Mouse (Mus musculus): ENCODE data around the gene Fgfr2. TPM values are rescaled to one million over a fixed set of nuclear protein-coding genes. Genes with fewer than 3 reads are reported as not detected.

Fgfr2 gene
- polyA plus RNA-seq, 1 experiment from 2014 or later = 92.0 TPM

DNA sequence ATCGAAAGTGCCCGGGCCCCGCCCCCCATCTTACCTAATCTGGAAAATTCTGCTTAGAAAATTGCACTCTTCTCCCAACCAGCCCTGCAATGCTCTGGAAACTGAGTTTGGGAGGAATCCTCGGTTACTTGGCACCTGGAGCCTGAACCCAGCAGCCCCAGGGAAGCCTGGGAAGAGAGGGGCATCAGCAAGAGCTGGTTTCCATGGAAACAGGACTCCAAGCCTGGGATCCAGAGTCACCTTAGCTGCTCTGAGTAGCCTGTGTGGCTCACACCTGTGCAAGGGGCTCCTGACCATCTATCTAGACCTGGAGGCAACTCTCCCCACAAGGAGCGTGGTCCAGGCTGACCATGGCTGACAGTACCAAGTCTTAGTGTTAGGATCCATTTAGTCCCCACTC is 912.5 kb downstream of the Fgfr2 start:
- Histone ChIP-seq H3K4me2 (no peak overlapping the region), H3K36me3 (ENCODE audit: control insufficient read depth, insufficient read depth, low read length) (no peaks in the 10 kb centered on the region), H3K9me3 (ENCODE audit: control insufficient read depth, low read length) (no peaks in the 10 kb centered on the region), H3K27ac (ENCODE audit: low read depth, low read length) (no peak overlapping the region), H3K9ac (ENCODE audit: low read length) (no peak overlapping the region), H3K4me3 (ENCODE audit: low read depth, low read length) (no peak overlapping the region), H3K4me1 (ENCODE audit: control insufficient read depth, insufficient read depth, low read length) (no peaks in the 10 kb centered on the region), H3K27me3 (ENCODE audit: control insufficient read depth, insufficient read depth, low read length) (no peaks in the 10 kb centered on the region)
- DNase-seq (ENCODE audit: low spot score, missing footprints) = no peak
- 82% methylated on average over 5 of the region's 5 CpGs for WGBS
- ATAC-seq (ENCODE audit: low FRiP score) = no peak

DNA sequence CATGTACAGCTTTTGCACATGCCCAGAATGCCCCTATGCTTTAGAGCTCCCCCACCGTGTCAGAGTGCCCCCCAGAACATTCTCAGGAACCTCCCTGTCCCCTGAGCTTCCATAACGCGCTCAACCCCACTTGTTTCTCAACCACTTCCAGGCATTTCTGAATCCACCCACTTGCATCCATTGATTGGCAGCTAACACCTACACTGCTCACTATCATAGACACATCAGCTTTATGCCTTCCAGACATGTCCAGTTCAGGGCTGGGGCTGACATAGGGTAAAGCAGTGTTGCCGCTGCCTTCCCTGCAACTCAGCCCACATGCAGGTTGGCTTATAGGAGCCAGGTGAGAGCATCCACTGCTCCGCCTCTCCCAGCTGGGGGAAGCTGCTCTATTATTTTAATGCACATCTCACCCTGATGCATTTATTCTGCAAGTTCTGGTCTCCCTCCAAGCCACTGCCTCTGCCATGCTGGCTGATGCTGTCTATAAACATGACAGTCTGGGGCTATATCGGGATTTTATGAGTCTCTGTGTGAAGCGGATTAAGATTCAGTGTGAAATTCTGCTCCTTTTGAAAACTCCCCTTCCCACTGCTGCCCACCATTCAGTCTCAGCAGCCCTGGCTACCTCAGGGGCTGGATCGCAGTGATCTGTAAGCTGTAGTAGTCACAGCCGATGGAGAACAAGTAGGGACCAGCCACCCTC is 914.1 kb downstream of the Fgfr2 start:
- no peaks in the 10 kb centered on the region for H3K27me3 ChIP-seq (ENCODE audit: control insufficient read depth, insufficient read depth, low read length)
- H3K9me3 ChIP-seq (ENCODE audit: control insufficient read depth, low read length) = no peaks in the 10 kb centered on the region
- DNase-seq (ENCODE audit: low spot score, missing footprints) = peak; percentile 60
- H3K4me2 ChIP-seq = no peak overlapping the region
- no peaks in the 10 kb centered on the region for H3K36me3 ChIP-seq (ENCODE audit: control insufficient read depth, insufficient read depth, low read length)
- H3K27ac ChIP-seq (ENCODE audit: low read depth, low read length) = no peak overlapping the region
- no peak overlapping the region for H3K9ac ChIP-seq (ENCODE audit: low read length)
- 76% methylated on average over 9 of the region's 9 CpGs for WGBS
- no peaks in the 10 kb centered on the region for H3K4me1 ChIP-seq (ENCODE audit: control insufficient read depth, insufficient read depth, low read length)
- ATAC-seq (ENCODE audit: low FRiP score) = no peak
- no peak overlapping the region for H3K4me3 ChIP-seq (ENCODE audit: low read depth, low read length)

DNA sequence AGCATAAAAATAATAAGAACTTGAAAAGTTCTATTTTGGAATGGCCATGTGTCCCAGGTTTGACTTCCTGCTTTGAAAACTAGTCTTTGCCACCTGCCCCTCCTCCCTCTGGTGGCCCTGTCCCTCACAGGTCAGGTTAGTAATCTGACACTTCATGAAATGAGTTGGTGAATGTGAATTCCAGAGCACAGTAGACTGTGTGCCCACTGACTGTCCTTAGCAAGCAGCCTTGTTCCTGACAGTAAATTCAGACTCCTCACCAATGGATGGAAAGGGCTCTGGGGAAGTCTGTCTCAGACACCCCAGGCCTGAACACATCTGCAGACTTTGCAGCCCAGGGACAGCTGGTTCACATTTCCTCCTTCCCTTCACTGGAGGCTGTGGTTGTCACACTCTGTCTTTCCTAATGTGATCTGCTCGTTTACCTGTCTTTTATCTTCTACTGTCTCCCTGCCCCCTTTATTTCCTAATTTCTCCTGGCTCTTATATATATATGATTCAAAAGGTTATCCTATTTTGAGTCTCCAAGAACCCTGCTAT is 919.0 kb downstream of the Fgfr2 start:
- H3K4me3 ChIP-seq (ENCODE audit: low read depth, low read length) = no peak overlapping the region
- ATAC-seq (ENCODE audit: low FRiP score) (no peak), DNase-seq (ENCODE audit: low spot score, missing footprints) (no peak)
- no peaks in the 10 kb centered on the region for H3K4me1 ChIP-seq (ENCODE audit: control insufficient read depth, insufficient read depth, low read length)
- H3K9me3 ChIP-seq (ENCODE audit: control insufficient read depth, low read length) = no peaks in the 10 kb centered on the region
- H3K36me3 ChIP-seq (ENCODE audit: control insufficient read depth, insufficient read depth, low read length) = no peaks in the 10 kb centered on the region
- no peak overlapping the region for H3K27ac ChIP-seq (ENCODE audit: low read depth, low read length)
- H3K27me3 ChIP-seq (ENCODE audit: control insufficient read depth, insufficient read depth, low read length) = no peaks in the 10 kb centered on the region
- no peak overlapping the region for H3K4me2 ChIP-seq
- no peak overlapping the region for H3K9ac ChIP-seq (ENCODE audit: low read length)
- 60% methylated on average over 1 of the region's 1 CpGs for WGBS

DNA sequence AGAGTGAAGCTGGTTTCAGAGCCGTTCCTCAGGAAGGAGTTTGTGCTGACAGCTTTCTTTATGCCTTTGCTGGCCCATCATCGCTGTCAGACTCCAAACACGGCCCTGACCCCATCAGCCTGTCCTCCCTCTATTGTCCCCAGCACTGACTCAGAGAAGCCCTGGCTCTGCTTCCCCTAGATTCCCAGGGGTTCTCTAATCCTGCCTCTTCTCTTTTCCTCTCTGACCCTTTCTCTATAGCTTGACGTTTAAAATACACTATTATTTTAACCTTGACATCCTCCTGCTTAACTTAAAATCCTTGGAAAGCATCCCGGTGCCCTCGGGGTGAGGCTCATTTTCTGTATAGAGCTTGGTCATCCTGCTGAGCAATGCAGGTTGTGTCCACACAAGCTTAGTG is 923.5 kb downstream of the Fgfr2 start:
- no peaks in the 10 kb centered on the region for H3K9me3 ChIP-seq (ENCODE audit: control insufficient read depth, low read length)
- no peaks in the 10 kb centered on the region for H3K4me1 ChIP-seq (ENCODE audit: control insufficient read depth, insufficient read depth, low read length)
- no peak overlapping the region for H3K9ac ChIP-seq (ENCODE audit: low read length)
- no peak for ATAC-seq (ENCODE audit: low FRiP score)
- DNase-seq (ENCODE audit: low spot score, missing footprints) = peak; percentile 69
- no peak overlapping the region for H3K4me3 ChIP-seq (ENCODE audit: low read depth, low read length)
- no peak overlapping the region for H3K27ac ChIP-seq (ENCODE audit: low read depth, low read length)
- H3K36me3 ChIP-seq (ENCODE audit: control insufficient read depth, insufficient read depth, low read length) = no peaks in the 10 kb centered on the region
- WGBS = 34% methylated on average over 6 of the region's 6 CpGs
- no peak overlapping the region for H3K4me2 ChIP-seq
- no peaks in the 10 kb centered on the region for H3K27me3 ChIP-seq (ENCODE audit: control insufficient read depth, insufficient read depth, low read length)

DNA sequence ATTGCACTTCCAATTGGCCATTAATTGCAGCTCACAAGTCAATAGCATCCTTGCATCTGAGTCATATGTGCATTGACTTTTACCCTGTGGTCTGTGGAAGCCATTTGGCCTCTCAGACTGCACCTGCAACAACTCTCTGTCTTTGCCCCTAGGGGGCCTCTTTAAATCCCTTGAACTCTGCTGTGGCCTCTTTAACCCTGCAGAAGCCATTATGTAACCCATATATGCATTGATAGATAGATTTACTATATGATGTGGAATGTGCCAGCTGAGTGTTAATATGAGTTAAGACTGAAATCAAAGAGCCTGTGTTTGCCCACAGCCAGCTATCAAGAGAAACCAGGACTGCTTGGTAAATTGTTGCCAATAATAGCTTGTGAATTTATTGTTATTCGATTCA is 924.3 kb downstream of the Fgfr2 start:
- Histone ChIP-seq H3K9me3 (ENCODE audit: control insufficient read depth, low read length) (no peaks in the 10 kb centered on the region), H3K27me3 (ENCODE audit: control insufficient read depth, insufficient read depth, low read length) (no peaks in the 10 kb centered on the region), H3K4me2 (no peak overlapping the region), H3K4me1 (ENCODE audit: control insufficient read depth, insufficient read depth, low read length) (no peaks in the 10 kb centered on the region), H3K36me3 (ENCODE audit: control insufficient read depth, insufficient read depth, low read length) (no peaks in the 10 kb centered on the region), H3K27ac (ENCODE audit: low read depth, low read length) (no peak overlapping the region), H3K4me3 (ENCODE audit: low read depth, low read length) (no peak overlapping the region), H3K9ac (ENCODE audit: low read length) (no peak overlapping the region)
- no peak for ATAC-seq (ENCODE audit: low FRiP score)
- WGBS = 96% methylated on average over 1 of the region's 1 CpGs
- DNase-seq (ENCODE audit: low spot score, missing footprints) = peak; percentile 71

DNA sequence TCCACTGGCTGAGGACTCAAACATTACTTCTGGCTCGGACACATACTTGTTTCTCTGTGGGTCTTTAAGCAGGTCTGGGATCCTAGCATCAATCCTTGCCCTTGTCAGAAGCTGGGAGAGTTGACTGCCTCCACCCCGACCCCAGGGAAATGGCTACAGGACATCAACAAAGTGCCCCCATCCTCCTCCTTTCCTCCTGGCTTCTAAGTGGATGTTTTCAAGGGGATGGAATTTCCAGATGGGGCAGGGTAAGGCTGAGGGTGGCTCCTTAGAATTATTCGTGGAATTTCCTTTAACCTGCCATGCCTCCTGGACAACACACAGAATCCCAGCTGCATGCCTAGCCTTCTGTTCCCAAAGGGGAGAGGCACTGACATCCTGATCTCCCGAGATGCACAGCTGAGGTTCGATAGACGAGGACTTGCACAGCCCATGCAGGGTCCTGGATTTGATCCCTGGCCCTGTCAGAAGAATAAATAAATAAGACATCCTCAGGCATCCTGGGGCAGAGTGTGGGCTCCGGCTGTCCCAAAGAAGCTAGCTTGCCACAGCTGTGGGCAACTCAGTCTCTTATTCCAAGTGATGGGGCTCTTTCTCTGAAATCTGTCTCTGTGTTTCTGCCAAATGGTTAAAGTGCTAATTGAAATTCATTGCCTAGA is 925.2 kb downstream of the Fgfr2 start:
- ATAC-seq (ENCODE audit: low FRiP score) (no peak), DNase-seq (ENCODE audit: low spot score, missing footprints) (peak; percentile 59)
- H3K4me1 ChIP-seq (ENCODE audit: control insufficient read depth, insufficient read depth, low read length) = no peaks in the 10 kb centered on the region
- H3K4me3 ChIP-seq (ENCODE audit: low read depth, low read length) = no peak overlapping the region
- no peak overlapping the region for H3K9ac ChIP-seq (ENCODE audit: low read length)
- WGBS = 66% methylated on average over 7 of the region's 7 CpGs
- no peaks in the 10 kb centered on the region for H3K27me3 ChIP-seq (ENCODE audit: control insufficient read depth, insufficient read depth, low read length)
- H3K27ac ChIP-seq (ENCODE audit: low read depth, low read length) = no peak overlapping the region
- H3K36me3 ChIP-seq (ENCODE audit: control insufficient read depth, insufficient read depth, low read length) = no peaks in the 10 kb centered on the region
- H3K9me3 ChIP-seq (ENCODE audit: control insufficient read depth, low read length) = no peaks in the 10 kb centered on the region
- no peak overlapping the region for H3K4me2 ChIP-seq

DNA sequence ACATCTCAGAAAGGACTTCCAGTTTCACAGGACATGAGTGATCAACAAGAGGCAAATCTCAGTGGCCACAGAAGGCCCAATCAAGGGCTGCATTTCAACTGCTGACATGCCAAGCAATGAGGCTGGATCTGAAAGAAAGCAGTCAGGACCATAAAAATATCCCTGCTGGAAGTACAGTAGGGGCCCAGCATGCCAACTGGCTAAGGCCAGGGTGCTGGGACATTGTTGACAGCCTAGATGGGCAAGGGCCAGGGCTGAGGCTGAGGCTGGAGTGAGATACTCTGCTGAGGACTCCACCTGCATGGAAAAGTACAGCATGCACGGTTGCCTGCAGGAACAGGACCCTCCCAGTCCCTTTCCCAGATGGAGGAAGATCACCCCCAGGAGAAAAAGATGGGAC is 926.6 kb downstream of the Fgfr2 start:
- ATAC-seq (ENCODE audit: low FRiP score) = no peak
- no peak overlapping the region for H3K9ac ChIP-seq (ENCODE audit: low read length)
- H3K27me3 ChIP-seq (ENCODE audit: control insufficient read depth, insufficient read depth, low read length) = no peaks in the 10 kb centered on the region
- H3K36me3 ChIP-seq (ENCODE audit: control insufficient read depth, insufficient read depth, low read length) = no peaks in the 10 kb centered on the region
- DNase-seq (ENCODE audit: low spot score, missing footprints) = peak; percentile 31
- 93% methylated on average over 1 of the region's 1 CpGs for WGBS
- no peak overlapping the region for H3K4me3 ChIP-seq (ENCODE audit: low read depth, low read length)
- H3K4me1 ChIP-seq (ENCODE audit: control insufficient read depth, insufficient read depth, low read length) = no peaks in the 10 kb centered on the region
- H3K9me3 ChIP-seq (ENCODE audit: control insufficient read depth, low read length) = no peaks in the 10 kb centered on the region
- H3K27ac ChIP-seq (ENCODE audit: low read depth, low read length) = no peak overlapping the region
- H3K4me2 ChIP-seq = no peak overlapping the region

DNA sequence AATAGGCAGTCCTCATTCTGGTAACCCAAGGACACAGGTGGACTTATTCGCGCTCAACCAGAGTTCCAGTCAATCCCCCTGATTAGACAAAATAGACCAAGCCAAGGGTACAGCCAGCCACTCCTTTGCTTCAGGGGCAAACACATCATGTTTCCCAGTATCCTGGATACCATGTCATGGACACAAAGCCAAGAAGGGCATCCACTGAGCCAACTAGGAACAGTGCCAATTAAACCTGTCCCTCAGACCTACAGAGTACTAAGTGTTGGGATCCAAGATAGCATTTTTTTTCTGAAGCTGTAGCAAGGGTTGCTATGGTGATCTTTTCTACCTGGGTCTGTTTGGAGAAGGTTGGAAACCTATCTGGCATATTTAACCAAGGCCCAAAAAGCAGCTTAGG is 929.5 kb downstream of the Fgfr2 start:
- Histone ChIP-seq H3K36me3 (ENCODE audit: control insufficient read depth, insufficient read depth, low read length) (no peaks in the 10 kb centered on the region), H3K9ac (ENCODE audit: low read length) (no peak overlapping the region), H3K4me2 (no peak overlapping the region), H3K9me3 (ENCODE audit: control insufficient read depth, low read length) (no peaks in the 10 kb centered on the region), H3K4me3 (ENCODE audit: low read depth, low read length) (no peak overlapping the region), H3K27me3 (ENCODE audit: control insufficient read depth, insufficient read depth, low read length) (no peaks in the 10 kb centered on the region), H3K4me1 (ENCODE audit: control insufficient read depth, insufficient read depth, low read length) (no peaks in the 10 kb centered on the region), H3K27ac (ENCODE audit: low read depth, low read length) (no peak overlapping the region)
- ATAC-seq (ENCODE audit: low FRiP score) (no peak), DNase-seq (ENCODE audit: low spot score, missing footprints) (peak; percentile 21)
- 95% methylated on average over 2 of the region's 2 CpGs for WGBS

DNA sequence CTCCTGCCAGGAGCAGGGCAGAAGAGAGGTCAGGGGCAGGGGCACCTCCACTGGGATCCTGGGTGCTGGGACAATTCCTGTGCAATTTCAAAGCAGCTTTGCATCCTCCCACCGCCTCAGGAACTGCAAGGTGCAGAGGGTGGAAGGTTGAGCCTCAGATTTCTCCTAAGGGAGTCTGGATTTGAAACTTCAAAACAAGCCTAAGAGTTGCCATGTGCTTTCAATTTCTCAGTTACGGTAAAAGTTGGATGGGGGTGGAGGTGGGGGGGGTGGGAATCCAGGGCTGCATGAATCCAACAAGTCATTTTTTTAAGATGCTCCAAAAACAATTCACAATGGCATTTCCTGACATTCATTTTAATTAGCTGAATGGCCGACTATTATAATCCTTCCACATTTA is 935.7 kb downstream of the Fgfr2 start:
- WGBS = 64% methylated on average over 3 of the region's 3 CpGs
- no peak for ATAC-seq (ENCODE audit: low FRiP score)
- no peaks in the 10 kb centered on the region for H3K36me3 ChIP-seq (ENCODE audit: control insufficient read depth, insufficient read depth, low read length)
- no peak overlapping the region for H3K9ac ChIP-seq (ENCODE audit: low read length)
- H3K9me3 ChIP-seq (ENCODE audit: control insufficient read depth, low read length) = no peaks in the 10 kb centered on the region
- H3K4me3 ChIP-seq (ENCODE audit: low read depth, low read length) = no peak overlapping the region
- H3K27me3 ChIP-seq (ENCODE audit: control insufficient read depth, insufficient read depth, low read length) = no peaks in the 10 kb centered on the region
- no peak overlapping the region for H3K4me2 ChIP-seq
- peak; percentile 77 for DNase-seq (ENCODE audit: low spot score, missing footprints)
- no peak overlapping the region for H3K27ac ChIP-seq (ENCODE audit: low read depth, low read length)
- H3K4me1 ChIP-seq (ENCODE audit: control insufficient read depth, insufficient read depth, low read length) = no peaks in the 10 kb centered on the region
